Mouse (Mus musculus): Measurements from ENCODE around the gene Gm20594. TPM values are rescaled to one million over a fixed set of nuclear protein-coding genes. Genes with fewer than 3 reads are reported as not detected.

The Gm20594 gene
- not detected for total RNA-seq (2021)
- long read RNA-seq, experiment 1, result 0 reads
- long read RNA-seq, experiment 2, result 0 reads

GRCm38 (mm10) chr6:79817616-79818015, at the start of gene Gm20594:
Gm20594 (plus strand) TSS chr6:79817916.
- no peak for DNase-seq

DNA sequence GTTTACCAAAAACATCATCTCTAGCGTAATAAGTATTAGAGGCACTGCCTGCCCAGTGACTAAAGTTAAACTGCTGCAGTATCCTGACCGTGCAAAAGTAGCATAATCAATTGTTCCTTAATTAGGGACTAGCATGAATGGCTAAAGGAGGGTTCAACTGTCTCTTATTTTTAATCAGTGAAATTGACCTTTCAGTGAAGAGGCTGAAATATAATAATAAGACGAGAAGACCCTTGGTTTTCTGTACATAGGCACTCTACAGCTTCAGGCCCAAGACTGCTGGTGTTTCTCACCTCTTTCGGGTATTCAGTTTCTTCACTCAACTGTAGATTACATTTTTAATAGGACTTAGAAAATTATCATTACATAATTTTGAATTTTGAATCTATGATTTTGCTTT, 398 bp downstream of the Gm20594 start:
- DNase-seq, result no peak

DNA sequence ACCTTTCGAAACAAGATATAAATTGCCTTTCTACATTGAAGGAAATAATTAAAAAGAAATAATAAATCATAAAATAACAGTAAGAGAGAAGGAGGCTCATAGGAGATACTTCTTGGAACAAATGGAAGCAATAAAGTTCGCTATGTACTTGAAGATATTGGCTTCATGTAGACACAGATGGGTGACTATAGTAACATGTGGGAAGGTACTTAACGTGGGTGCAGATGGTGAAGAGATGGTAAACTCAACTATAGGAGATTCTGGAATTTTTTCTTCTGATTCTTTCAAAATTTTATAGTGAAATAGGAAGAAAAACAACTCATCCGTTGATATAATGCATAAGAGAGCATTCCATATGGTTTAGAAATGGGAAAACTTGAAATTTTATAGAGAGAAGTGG, 16.1 kb downstream of the Gm20594 start:
- no peak for DNase-seq

DNA sequence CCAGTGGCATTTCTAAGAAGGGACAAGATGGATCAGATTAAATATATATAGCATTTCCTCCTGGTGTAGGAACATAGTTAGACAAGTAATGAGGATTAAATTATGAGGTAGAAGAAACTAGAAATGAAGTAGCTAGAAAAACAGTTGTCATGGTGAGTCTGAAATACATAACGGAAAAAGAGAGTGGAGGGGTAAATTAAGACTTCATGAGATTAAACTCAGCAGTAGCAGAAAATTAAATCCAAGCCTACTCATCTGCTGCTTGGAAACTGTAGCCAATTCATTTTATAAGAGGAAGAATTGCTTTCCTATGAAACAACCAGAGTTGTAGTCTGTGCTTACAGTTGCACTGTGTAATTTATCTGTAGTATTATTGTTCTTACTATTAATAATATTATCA, 29.1 kb downstream of the Gm20594 start:
- DNase-seq, result no peak

Other genes with a start within 250 kb of the Gm20594 start
- 1 to 10 TPM; 2.9 to 3.5 TPM for gene Lrrtm4, start 201.0 kb downstream of the Gm20594 start, total RNA-seq (2021)

Measured in adrenal gland, postnatal 10 days (tissue).